Mouse (Mus musculus): ENCODE results near the gene Fam228b.

GRCm38 (mm10) chr12:4817361-4818101, 48.5 kb upstream of the Fam228b start, which contains the start of gene Sf3b6:
- peak; percentile 89; the same call in 1 of the 2 replicates for TF ChIP-seq POLR2A (IDR thresholded peaks at IDR 0.05; ENCODE audit: borderline replicate concordance, extremely low read depth, insufficient read depth, insufficient read length, poor library complexity, severe bottlenecking)
- TF ChIP-seq CTCF (IDR thresholded peaks at IDR 0.05; ENCODE audit: borderline replicate concordance, extremely low read depth, insufficient read depth, insufficient read length): no peak

Data from brain, embryonic 14.5 days (tissue).